Mouse (Mus musculus): ENCODE data around the gene Trim50. TPM values are rescaled to one million over a fixed set of nuclear protein-coding genes. Genes with fewer than 3 reads are reported as not detected.

Trim50 gene
- polyA plus RNA-seq, 1 experiment from 2014 or later = not detected

DNA sequence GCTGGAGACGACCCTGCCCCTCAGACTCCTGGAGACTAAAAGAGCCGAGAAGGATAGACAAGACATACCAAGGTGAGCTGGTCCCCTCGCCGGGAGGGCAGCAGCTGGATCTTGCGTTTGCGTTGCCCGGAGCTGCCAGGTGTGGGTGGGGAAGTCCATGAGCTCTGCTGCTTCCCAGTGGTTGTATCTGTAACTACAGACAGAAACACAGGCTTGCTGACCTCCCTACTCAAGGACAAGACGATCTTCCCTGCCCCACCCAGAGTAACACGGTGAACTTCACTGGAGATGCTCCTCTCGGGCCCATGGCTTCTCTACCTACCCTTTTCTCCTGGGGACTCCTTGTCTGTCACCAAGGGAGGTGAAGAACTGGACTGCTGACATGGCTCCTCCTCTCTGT, 30.7 kb downstream of the Trim50 start:
- ATAC-seq = no peak
- in situ Hi-C loops (cut with MboI; ENCODE audit: low pct_unique_long_range_greater_than_20kb) = no loop called here

DNA sequence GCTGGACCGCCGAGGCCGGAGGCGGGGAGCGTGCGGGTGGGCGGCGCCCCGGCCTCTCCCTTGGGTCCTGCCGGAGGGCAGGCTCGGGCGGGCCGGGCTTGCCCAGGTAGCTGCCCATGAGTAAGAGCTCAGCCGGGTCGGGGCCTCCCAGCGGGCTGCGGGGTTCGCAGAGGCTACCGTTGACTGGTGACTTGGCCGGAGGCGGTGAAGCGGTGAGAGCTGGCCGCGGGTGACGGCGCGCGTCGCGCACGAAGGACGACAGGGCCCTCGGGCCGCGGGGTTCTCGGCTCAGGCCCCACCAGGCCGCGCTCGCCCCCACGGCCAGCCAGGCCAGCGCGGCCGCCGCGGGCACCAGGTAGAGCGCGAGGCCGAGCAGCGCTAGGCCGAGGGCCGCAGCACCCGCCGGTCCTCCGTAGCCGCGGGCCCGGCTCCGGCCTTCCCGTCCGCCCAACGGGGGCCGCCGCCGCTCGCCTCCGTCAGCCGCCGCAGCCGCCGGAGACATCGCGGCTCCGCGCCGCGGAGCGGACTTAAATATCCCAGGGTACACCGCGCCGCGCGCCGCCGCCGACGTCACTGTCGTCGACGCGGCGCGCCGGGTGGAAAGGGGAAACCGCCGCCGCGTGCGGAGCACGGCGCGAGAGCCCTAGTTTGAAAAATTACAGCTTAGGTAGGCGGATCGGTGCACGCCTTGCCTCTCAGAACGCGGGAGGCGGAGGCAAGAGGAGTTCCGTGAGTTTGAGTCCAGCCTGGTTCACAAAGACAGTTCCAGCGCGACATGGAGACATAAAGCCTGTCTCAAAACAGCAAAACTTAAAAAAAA, 41.1 kb downstream of the Trim50 start, which contains the start of gene Pom121:
Gene Pom121, minus strand, starts transcription at position 543 of the 820 bp plus-strand sequence.
- in situ Hi-C loops (cut with MboI; ENCODE audit: low pct_unique_long_range_greater_than_20kb) = no loop called here
- CTCF ChIA-PET = interaction anchor here (1.1 kb wide), 1 partner anchor 160 kb away, joined by 3 read pairs; no protein-coding TSS in a partner anchor
- no peak for TF ChIP-seq CTCF (IDR thresholded peaks at IDR 0.05)
- no peaks in the 10 kb centered on the region for H3K27me3 ChIP-seq
- POLR2A ChIA-PET = no interaction called here
- ATAC-seq (peak; percentile 71), DNase-seq (ENCODE audit: low read depth, low spot score) (peak; percentile 43)

More for the DNA sequence above, 30.7 kb downstream of the Trim50 start:
- ChIA-PET CTCF (interaction anchor here (0.9 to 2.3 kb wide), 3 partner anchors 9 to 41 kb away, joined by 4 to 6 read pairs (median 4); no protein-coding TSS in a partner anchor), POLR2A (no interaction called here)
- no peaks in the 10 kb centered on the region for H3K27me3 ChIP-seq
- no peak for DNase-seq (ENCODE audit: low read depth, low spot score)
- TF ChIP-seq CTCF (IDR thresholded peaks at IDR 0.05) = no peak

DNA sequence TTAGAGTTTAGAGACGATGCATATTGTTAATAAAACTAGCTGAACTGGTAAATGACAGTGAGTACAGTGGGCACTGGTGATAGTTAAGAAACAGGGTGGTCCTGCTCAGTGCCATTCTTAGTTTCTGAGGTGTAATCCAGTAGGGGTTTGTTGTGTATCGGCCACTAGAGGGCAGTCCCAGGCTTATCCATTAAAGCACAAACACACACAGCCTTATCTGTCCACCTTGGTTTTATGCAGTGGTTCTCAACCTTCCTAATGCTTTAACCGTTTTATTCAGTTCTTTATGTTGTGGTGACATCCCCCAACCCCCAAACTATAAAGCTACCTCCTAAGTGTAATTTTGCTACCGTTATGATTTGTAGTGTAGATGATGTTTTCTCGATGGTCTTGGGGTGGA, 42.7 kb downstream of the Trim50 start:
- H3K27me3 ChIP-seq = no peaks in the 10 kb centered on the region
- peak; percentile 87 for TF ChIP-seq CTCF (IDR thresholded peaks at IDR 0.05)
- CTCF ChIA-PET = interaction anchor here (0.9 to 1.6 kb wide), 14 partner anchors 12 to 376 kb away, joined by 3 to 6 read pairs (median 3); partner anchors contain the start of gene Nsun5
- DNase-seq (ENCODE audit: low read depth, low spot score) = no peak
- POLR2A ChIA-PET = interaction anchor here (1.0 kb wide), 1 partner anchor 29 kb away, joined by 3 read pairs; no protein-coding TSS in a partner anchor
- no peak for ATAC-seq
- in situ Hi-C loops (cut with MboI; ENCODE audit: low pct_unique_long_range_greater_than_20kb) = no loop called here

DNA sequence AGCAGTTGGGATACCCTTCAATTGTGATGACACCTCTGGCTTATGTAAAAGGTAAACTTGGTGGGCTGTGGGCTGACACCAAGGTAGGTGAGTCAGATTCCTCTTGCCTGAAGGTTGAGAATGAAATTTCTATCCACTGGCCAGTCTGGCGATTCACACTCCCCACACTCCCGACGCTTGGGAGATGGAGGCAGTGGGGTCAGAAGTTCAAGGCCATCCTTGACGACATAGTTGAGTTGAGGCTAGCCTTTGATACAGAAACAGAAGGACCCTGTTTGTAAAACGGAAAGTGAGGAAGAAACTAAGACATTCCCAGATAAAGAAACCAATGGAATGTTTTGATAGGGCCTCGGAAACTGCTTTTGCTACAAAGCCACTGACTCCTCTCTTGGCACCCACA, 46.3 kb downstream of the Trim50 start:
- no peak for DNase-seq (ENCODE audit: low read depth, low spot score)

DNA sequence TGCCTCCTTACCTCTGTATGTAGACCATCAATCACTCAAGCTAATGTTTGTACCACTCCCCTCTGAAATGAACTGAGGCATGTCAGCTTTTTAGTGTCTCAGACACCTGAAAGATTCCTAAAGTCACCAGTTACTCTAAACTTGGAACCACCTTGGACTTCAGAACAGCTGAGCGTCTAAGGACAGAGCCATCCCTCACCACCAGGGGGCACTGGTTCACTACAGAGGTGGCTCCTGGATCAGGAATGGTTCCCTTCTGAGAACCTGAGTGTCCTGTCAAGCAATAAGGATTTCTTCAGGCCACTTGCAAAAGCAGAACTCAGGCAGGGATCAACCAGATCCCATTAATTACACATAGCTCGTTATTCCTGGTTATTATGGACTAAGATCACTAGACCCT, 47.1 kb downstream of the Trim50 start:
- ChIA-PET POLR2A (no interaction called here), CTCF (interaction anchor here (0.8 to 1.9 kb wide), 20 partner anchors 11 to 375 kb away, joined by 3 to 6 read pairs (median 3); no protein-coding TSS in a partner anchor)
- H3K27me3 ChIP-seq = no peaks in the 10 kb centered on the region
- peak; percentile 46 for DNase-seq (ENCODE audit: low read depth, low spot score)
- in situ Hi-C loops (cut with MboI; ENCODE audit: low pct_unique_long_range_greater_than_20kb) = loop anchor here (5.0 kb wide), 1 partner anchor 367 kb away; no protein-coding TSS in a partner anchor
- peak; percentile 98 for TF ChIP-seq CTCF (IDR thresholded peaks at IDR 0.05)
- no peak for ATAC-seq

More for the DNA sequence above, 46.3 kb downstream of the Trim50 start:
- H3K27me3 ChIP-seq = no peaks in the 10 kb centered on the region
- ATAC-seq = no peak
- ChIA-PET POLR2A (no interaction called here), CTCF (interaction anchor here (1.0 to 1.6 kb wide), 3 partner anchors 15 to 108 kb away, joined by 3 to 4 read pairs (median 3); no protein-coding TSS in a partner anchor)
- in situ Hi-C loops (cut with MboI; ENCODE audit: low pct_unique_long_range_greater_than_20kb) = no loop called here
- no peak for TF ChIP-seq CTCF (IDR thresholded peaks at IDR 0.05)

DNA sequence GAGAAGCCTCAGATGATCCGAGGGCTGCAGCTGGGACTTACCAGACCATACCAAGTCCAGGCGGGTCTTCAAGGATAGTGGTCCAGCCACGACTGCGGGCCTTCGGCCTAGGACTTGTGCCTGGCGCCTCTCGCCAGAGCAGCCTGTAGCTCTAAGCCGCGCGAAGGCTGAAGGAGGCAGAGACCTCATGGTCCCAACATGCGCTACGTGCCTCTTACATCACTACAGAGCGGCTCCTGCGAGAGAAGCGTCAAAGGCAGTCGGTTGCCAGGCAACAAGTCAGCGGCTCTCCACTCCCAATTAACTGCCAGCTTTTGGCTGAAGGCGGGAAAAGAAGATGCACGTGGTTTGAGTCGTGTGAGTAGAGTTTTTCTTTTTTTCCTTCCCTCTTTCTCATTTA, 51.5 kb downstream of the Trim50 start:
- ChIA-PET POLR2A (interaction anchor here (0.6 kb wide), 3 partner anchors 128 to 839 kb away, joined by 3 to 7 read pairs (median 5); no protein-coding TSS in a partner anchor), CTCF (interaction anchor here (1.1 to 1.3 kb wide), 2 partner anchors 17 to 25 kb away, joined by 3 read pairs; no protein-coding TSS in a partner anchor)

DNA sequence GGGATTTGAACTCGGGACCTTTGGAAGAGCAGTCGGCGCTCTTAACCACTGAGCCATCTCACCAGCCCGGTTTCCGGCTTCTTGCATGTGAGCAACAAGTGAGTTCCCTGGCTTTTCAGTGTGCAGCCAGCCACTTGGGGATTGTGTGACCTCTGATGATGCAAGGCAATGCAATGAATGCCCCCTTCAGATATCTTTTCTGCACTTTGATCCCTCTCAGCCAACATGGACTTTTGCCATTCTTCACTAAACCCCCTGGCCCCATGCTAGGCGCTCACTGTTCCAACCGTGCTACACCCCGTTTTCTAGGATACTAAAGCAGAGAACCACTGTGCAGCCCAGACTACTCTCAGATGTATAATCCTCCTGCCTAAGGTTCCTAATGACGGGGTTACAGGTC, 52.3 kb downstream of the Trim50 start:
- H3K27me3 ChIP-seq = no peaks in the 10 kb centered on the region
- no peak for ATAC-seq
- DNase-seq (ENCODE audit: low read depth, low spot score) = no peak
- CTCF ChIA-PET = no interaction called here
- POLR2A ChIA-PET = interaction anchor here (0.6 to 0.7 kb wide), 2 partner anchors 9 to 127 kb away, joined by 3 to 7 read pairs; no protein-coding TSS in a partner anchor
- in situ Hi-C loops (cut with MboI; ENCODE audit: low pct_unique_long_range_greater_than_20kb) = loop anchor here (5.0 kb wide), 2 partner anchors 87 to 207 kb away; no protein-coding TSS in a partner anchor
- TF ChIP-seq CTCF (IDR thresholded peaks at IDR 0.05) = no peak

More for the DNA sequence above, 51.5 kb downstream of the Trim50 start:
- no peak for TF ChIP-seq CTCF (IDR thresholded peaks at IDR 0.05)
- in situ Hi-C loops (cut with MboI; ENCODE audit: low pct_unique_long_range_greater_than_20kb) = loop anchor here (5.0 kb wide), 3 partner anchors 88 to 363 kb away; no protein-coding TSS in a partner anchor
- ATAC-seq (no peak), DNase-seq (ENCODE audit: low read depth, low spot score) (no peak)
- H3K27me3 ChIP-seq = no peaks in the 10 kb centered on the region

DNA sequence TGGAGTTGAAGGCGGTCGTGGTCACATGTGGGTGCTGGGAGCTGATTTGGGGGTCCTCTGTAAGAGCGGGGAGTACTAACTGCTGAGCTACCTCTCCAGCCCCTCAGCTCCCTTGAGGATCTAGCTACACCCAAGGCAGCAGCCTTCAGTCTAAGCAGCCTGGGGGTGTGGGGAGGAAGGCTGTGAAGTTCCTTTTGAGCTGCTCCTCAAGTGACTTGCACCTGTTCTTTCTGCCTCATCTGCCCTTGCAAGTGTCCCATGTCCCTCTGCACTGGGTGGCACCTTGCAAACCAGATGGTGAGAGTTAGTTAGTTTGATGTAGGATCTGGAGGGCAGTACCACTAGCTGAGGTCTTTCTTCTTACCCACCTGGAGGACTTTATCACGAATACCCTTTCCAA, 55.0 kb downstream of the Trim50 start:
- DNase-seq (ENCODE audit: low read depth, low spot score) (no peak), ATAC-seq (no peak)
- in situ Hi-C loops (cut with MboI; ENCODE audit: low pct_unique_long_range_greater_than_20kb) = loop anchor here (5.0 kb wide), 2 partner anchors 84 to 204 kb away; no protein-coding TSS in a partner anchor
- TF ChIP-seq CTCF (IDR thresholded peaks at IDR 0.05) = no peak
- CTCF ChIA-PET = interaction anchor here (0.8 to 1.2 kb wide), 2 partner anchors 12 to 13 kb away, joined by 3 to 4 read pairs; no protein-coding TSS in a partner anchor
- POLR2A ChIA-PET = no interaction called here
- H3K27me3 ChIP-seq = no peaks in the 10 kb centered on the region

DNA sequence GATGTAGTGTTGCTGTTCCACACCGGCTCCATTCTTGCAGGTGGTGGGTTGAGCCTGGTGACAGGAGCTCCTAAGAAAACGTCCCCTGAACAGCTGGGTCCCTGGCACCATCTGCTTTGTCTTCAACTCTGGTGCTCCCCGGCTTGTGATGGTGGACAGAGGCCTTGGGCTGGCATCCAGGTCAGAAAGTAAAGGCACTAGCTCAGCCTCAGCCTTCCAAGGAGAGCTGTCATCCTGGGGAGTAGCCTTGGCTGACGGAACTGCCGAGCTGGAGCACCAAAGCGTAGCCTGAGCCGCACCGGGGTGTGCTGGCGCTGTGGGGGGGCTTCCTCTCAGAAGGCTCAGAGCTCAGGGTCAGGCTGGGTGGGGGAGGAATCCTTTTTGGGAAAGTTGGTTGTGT, 57.2 kb downstream of the Trim50 start:
- no peak for TF ChIP-seq CTCF (IDR thresholded peaks at IDR 0.05)
- ATAC-seq (no peak), DNase-seq (ENCODE audit: low read depth, low spot score) (no peak)
- CTCF ChIA-PET = interaction anchor here (1.2 kb wide), 1 partner anchor 10 kb away, joined by 4 read pairs; no protein-coding TSS in a partner anchor
- in situ Hi-C loops (cut with MboI; ENCODE audit: low pct_unique_long_range_greater_than_20kb) = no loop called here
- POLR2A ChIA-PET = no interaction called here
- no peaks in the 10 kb centered on the region for H3K27me3 ChIP-seq

Other genes starting within 250 kb of the Trim50 start
- 12.3 TPM for gene Tbl2, start 203.6 kb upstream of the Trim50 start, polyA plus RNA-seq (2021)
- 43.5 TPM for gene Bcl7b, start 185.0 kb upstream of the Trim50 start, polyA plus RNA-seq (2021)
- 92.8 TPM for gene Baz1b, start 166.0 kb upstream of the Trim50 start, polyA plus RNA-seq (2021)
- 0.39 TPM for gene Fzd9, start 102.1 kb upstream of the Trim50 start, polyA plus RNA-seq (2021)
- gene Fkbp6, start 3.3 kb upstream of the Trim50 start, polyA plus RNA-seq (2021) = not detected
- gene Nsun5, start 16.7 kb downstream of the Trim50 start, polyA plus RNA-seq (2021) = 28.7 TPM
- gene Pom121, start 41.3 kb downstream of the Trim50 start, polyA plus RNA-seq (2021) = 33.2 TPM
- 74.3 TPM for gene Hip1, start 191.8 kb downstream of the Trim50 start, polyA plus RNA-seq (2021)
- gene Ccl26, start 210.3 kb downstream of the Trim50 start, polyA plus RNA-seq (2021) = not detected
- gene Ccl24, start 219.8 kb downstream of the Trim50 start, polyA plus RNA-seq (2021) = not detected